Mouse (Mus musculus) left cerebral cortex, adult 11 months (tissue): ENCODE data around the gene 9630041A04Rik.

Experiments
- DNase-seq: peaks from one replicate; pipeline ENCODE4 v3.0.0; 2022; ENCODE audit warnings: low spot score

Gene 9630041A04Rik

GRCm38 (mm10) chr9:101919324-101919723 lies 57.7 kb downstream of the 9630041A04Rik start:
- no peak for DNase-seq

- no peak for DNase-seq
These were observed 61.2 kb downstream of the 9630041A04Rik start for GRCm38 (mm10) chr9:101922846-101923245.

DNA sequence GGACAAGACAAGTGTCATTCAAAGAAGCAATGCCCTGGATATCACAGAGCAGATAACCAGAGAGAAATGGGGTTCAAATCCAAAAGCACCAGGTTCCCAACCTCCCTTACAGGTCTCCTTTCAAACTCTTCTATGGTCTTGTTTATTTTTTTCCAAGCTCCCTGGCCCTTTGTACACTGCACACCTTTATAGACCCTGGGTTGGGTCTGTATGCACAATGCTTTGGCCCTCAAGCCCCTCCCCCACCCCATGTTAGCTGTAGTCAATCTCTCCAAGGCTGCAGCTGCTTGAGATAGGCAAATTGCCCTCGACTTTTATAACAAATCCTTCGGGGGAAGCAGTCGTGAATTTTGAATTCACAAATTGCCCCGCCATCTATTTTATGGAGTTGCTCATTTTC lies 63.2 kb downstream of the 9630041A04Rik start:
- no peak for DNase-seq

DNA sequence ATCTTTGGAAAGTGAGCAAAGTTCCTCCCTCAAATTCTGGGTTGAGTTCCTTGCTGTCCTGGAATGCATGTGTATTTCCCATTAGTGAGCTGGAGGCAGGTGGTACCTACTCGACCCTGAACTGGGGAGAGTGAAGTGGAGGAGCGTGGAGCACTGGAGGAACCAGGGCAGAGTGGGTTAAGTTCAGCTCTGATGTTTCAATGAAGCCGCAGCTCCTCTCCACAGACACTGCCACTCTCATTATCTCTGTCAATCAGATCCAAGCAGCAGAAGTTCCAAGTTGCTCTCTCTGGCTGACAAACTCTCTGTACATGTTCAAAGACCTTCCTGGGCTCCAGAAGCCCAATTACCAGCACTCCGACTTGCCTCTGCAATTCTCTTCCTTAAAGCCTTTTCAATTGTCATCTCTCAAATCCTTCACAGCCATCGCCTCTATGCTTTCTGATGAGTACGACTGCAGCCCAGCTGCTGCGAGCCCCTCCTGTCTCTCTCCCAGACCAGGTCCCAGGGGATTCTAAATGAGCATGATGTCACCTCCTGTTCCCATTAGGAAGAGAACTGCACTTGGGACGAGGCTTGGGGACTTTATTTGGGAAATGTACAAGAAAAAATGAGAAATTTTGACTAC lies 72.4 kb downstream of the 9630041A04Rik start:
- no peak for DNase-seq

- no peak for DNase-seq
These were observed 73.2 kb downstream of the 9630041A04Rik start for GRCm38 (mm10) chr9:101934887-101935286.

GRCm38 (mm10) chr9:101938066-101938465 lies 76.4 kb downstream of the 9630041A04Rik start:
- no peak for DNase-seq

DNA sequence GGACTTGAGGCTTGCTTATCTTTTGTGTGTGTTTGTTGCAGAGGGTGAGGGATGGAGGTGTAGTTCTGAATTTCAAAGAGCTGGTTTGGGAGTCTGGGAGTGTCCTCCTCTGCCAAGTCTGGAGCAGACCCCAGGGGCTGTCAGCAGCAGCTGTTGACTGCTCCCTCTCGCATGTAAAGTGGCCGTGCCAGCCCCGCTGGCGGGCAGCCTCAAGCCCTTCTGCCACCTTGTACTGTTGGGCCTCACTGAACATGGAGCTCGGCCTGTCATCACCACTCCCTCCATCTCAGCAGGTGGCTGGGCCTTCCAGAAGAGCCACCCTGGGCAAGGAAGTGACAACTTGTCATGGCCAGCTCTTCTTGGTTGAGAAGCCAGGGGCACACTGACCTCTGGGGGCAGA lies 77.4 kb downstream of the 9630041A04Rik start:
- no peak for DNase-seq

DNA sequence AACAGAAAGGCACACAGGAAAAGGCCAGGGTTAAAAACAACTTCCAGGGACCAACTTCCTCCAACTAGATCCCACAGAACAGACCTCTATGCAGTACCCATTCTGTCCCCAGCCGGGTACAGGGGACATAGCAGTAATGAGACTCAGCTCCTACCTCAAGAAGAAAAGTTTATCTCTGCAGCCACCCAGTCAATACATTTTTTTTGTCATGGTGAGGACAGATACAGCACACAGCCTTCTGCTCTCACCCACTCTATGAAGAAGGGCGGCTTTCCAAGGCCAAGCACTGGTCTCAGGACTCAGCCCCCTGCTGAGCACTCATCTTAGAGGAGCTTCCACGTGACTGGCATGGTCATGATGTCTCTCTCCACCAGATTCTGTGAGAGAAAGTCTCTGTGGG lies 78.5 kb downstream of the 9630041A04Rik start:
- DNase-seq: no peak

DNA sequence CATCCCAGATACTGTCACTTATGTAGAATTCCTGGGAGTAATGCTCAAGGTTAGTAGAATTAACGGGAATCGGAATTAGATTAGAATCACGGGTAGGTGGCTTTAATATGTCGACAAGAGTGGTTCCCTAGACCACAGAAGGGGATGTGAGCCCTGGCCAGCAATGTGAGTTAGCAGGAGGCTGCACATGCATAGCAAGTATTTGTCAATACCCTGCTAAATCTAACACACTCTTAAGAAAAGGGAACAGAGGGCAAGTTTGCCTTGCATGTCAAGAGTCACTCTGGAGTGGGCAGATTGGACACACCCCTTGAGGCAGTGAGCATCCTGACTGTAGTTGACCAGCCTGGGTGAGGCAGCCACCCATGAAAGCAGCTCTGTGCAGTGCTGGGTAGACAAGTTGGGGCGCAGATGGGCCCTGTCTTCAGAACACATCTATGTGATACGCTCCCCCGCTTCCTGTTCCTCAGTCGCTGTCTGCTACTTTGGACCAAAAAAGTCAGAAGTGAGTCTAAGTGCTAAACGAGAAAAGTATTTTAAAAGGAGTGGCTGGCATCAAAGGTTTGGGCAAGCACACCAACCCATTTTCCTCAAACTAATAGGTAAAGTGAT lies 80.5 kb downstream of the 9630041A04Rik start:
- no peak for DNase-seq

GRCm38 (mm10) chr9:101945326-101945725 lies 83.7 kb downstream of the 9630041A04Rik start:
- no peak for DNase-seq

DNA sequence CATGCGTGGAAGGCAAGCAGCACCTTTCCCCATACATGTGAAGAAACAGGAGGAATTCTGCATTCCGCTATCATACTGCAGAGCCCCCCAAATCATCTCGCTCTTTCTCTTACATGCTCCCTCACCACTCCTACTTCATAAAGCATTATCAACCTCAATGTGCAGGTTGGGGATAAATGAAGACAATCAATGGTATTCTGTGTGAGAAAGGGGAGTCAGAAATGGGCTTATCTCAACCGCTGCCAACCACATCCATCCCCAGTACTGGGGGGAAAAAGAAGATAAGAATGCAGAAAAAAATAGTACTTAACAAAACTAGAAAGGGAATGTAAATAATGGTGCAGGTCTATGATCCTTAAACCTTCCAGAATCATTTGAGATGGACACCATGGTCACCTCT lies 84.2 kb downstream of the 9630041A04Rik start:
- no peak for DNase-seq

- DNase-seq: no peak
These were observed 88.5 kb downstream of the 9630041A04Rik start for GRCm38 (mm10) chr9:101950101-101950500.

DNA sequence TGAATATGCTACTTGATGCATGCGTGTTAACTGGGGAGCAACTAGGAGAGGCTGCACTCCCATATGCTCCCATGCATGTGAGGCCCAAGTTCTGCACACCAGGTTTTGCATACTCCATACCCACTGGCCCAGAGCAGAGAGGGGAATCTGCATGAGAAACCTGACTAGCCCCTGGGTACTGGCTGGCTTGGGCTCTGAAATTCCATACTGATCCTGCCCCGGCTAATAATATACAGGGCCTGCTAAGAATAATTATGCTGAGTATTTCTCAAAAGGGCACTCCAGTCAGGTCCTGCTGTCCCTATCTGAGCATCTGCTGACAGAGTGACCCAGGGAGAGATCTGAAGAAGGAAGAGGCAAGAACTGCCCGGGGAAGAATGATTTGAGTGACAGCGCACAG lies 92.9 kb downstream of the 9630041A04Rik start:
- DNase-seq: no peak

DNA sequence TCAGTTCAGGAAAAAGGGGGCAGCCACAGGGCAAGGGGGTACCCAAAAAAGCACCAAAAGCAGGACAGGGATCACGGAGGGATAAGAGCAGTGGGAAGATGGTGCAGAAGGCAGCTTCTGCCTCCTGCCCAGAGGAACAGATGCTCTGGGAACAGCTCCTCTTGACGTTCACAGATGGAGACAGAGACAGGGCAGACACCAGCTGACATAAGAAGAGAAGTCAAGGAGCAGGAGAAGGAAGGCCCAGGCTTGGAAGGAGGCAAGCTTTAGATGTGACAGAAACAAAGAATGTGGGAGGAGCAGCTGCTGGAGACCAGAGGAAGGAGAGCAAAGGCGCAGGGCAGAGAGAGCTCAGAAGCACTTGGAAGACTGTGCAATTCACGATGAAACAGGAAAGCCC lies 94.6 kb downstream of the 9630041A04Rik start:
- DNase-seq: peak; percentile 15

DNA sequence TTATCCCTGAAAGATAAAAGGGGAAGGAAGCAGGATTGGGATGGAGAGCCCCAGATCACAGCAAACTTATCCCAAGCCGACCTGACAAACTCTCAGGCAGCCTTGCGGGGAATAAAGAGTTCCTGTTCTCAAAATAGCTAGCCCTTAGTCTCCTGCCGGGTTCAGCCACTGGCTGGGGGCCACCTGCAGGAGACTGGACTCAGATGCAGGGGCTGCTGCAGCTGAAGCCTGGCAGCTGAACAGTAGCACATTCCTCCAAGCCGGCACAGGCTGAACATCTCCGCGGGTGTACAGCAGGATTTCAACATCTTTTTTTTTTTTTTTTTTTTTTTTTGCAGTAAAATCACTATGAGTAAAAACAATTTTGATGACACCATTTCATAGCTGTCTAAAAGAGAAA lies 110.2 kb downstream of the 9630041A04Rik start:
- DNase-seq: no peak

- no peak for DNase-seq
These were observed 110.7 kb downstream of the 9630041A04Rik start for GRCm38 (mm10) chr9:101972314-101972713.

- peak; percentile 21 for DNase-seq
These were observed 115.3 kb downstream of the 9630041A04Rik start for GRCm38 (mm10) chr9:101976884-101977465.

- DNase-seq: no peak
These were observed 119.5 kb downstream of the 9630041A04Rik start for GRCm38 (mm10) chr9:101981161-101981560.

- no peak for DNase-seq
These were observed 120.7 kb downstream of the 9630041A04Rik start for GRCm38 (mm10) chr9:101982378-101982777.

- DNase-seq: no peak
These were observed 125.3 kb downstream of the 9630041A04Rik start for GRCm38 (mm10) chr9:101986910-101987309.

GRCm38 (mm10) chr9:101990032-101990431 lies 128.4 kb downstream of the 9630041A04Rik start:
- DNase-seq: no peak

- no peak for DNase-seq
These were observed 129.2 kb downstream of the 9630041A04Rik start for GRCm38 (mm10) chr9:101990836-101991235.
